Mouse (Mus musculus) adrenal gland, adult 18-20 months (tissue): ENCODE data around the gene Slc2a2. TPM values are rescaled to one million over a fixed set of nuclear protein-coding genes. Genes with fewer than 3 reads are reported as not detected.
"Not testable (repeated sequence)": the region's sequence is repeated elsewhere in the genome, so short reads cannot be mapped to it uniquely, and the experiment has no call there.

Experiments used
- DNase-seq, 2 experiments: peaks; one replicate each; pipeline ENCODE4 v3.0.0; 2021 to 2022; ENCODE audit warnings: low spot score in 2 of 2
- total RNA-seq, 2 experiments: library from RNA; stranded (reverse); gene quantifications; 1 replicate in 1 of 2; 2 replicates in 1 of 2; pipeline ENCODE4 v1.2.3; 2021

Gene Slc2a2
- total RNA-seq, 2 experiments from 2014 or later: 0.13 TPM; not detected in 1

DNA sequence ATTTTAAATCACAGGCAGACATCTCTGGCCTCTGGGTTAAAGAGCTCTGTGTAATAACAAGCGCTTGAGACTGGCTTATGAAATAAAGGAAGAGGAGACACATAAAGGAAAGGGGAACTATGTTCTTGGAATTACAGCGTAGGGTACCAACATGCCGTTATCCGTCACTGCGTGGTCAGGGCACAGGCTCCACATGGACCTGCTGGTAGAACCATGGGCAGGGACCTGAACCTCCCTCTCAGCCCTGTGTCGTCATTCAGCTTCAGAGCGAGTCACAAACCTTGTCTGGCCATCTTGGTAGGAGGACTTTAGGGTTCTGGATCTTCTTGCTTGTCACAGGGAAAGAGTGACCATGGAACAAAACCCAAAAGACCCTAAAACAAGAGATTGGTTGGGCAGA, 28.7 kb downstream of the Slc2a2 start:
- DNase-seq: no peak

DNA sequence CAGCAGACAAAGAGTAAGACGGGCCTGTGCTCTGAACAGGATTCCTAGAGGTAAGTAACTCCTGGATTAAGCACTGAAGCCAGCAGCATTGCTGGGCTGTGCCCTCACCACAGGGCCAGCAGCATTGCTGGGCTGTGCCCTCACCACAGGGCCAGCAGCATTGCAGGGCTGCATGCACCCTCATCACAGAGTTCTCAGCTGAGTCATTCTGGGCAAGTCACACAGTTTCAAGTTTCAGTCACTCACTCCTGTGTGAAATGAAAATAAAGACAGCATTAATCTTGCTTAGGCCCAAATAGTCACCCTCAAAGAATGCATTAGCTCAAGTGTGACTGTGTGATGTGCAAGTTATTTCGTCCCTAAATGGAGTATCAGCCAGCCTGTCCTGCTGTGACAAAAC, 37.0 kb downstream of the Slc2a2 start:
- DNase-seq: no peak

DNA sequence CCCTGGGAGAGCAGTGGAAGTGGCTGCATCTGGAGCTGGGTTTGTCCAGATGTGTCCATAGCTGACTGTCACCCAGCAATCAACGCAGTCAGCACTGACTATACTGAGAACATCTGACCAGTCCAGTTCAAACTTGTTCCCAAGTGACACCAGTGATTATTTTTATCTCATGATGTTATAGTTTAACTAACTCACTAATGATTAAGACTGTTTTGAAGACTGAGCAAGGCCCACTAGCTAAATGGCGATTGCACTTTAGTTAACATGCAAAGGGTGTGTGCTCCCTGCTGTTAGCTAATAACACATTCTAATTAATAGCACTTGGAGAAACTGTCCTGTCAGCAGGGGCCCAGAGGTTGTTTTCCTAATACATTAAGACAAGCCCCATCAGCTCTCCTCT, 39.3 kb downstream of the Slc2a2 start:
- DNase-seq: no peak

DNA sequence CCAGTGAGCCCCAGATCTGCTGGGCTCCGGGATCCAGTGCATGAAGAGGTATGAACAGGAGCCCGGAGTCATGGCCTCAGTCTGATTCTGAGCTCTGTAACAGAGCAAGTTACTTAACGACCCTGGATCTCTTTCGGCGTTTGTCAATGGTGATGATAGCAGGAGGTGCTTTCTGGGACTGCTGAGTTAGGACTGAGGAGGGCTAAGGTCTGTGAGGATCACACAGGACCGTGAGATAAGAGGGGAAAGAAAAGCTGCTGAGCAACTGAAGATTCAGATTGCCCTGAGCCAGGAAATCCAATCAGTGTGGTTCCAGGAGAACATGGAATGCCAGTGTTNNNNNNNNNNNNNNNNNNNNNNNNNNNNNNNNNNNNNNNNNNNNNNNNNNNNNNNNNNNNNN, 42.6 kb downstream of the Slc2a2 start:
- DNase-seq: no peak

DNA sequence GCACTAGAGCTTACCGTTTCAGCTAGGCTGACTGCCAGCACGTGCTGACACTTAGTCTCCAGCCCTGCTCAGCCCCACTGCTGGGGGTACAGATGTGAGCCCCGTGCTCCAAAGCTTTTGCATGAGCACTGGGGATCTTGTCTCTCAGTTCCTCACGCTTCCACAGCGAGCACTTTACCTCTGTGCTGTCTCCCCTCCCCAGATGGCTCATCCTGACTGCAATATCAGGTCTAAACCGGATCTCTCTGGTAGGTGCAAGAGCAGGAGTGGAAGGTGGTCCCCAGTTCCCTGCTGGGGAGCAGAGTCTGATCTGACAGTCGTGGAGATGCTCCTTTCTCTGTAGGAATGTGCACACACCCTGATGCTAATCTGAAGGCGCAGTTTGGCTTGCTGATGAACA, 45.5 kb downstream of the Slc2a2 start:
- no peak for DNase-seq

DNA sequence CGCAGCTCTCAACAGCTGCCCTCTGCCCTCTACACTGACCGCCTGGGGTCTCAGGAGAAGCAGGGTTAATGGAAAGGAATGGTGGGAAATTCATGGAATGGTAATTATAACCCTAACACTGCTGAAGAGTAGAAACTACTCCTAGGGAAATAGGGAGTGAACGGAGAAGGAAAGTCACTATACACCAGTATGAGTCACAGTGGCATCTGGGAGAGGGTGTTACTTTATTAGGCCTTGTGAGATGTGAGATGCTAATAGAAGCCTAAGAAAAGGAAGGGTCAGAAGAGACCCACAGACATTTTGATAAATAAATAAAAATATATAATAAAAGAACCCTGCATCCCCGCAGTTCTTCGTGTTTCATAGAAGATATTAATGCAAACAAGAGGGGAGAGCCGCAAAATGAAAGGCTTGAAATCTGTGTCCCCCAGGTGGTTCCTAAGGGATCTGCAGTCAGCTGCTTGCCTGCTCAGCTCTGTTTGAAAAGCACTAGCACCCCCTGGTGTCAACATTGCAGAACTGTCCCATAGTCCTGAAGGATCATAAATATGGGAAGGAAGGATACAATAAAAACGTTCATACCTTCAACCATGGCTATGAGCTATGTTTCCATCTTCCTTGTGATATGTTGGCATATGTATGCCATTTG, 48.3 kb downstream of the Slc2a2 start:
- peak; percentile 61 to 65 for DNase-seq

DNA sequence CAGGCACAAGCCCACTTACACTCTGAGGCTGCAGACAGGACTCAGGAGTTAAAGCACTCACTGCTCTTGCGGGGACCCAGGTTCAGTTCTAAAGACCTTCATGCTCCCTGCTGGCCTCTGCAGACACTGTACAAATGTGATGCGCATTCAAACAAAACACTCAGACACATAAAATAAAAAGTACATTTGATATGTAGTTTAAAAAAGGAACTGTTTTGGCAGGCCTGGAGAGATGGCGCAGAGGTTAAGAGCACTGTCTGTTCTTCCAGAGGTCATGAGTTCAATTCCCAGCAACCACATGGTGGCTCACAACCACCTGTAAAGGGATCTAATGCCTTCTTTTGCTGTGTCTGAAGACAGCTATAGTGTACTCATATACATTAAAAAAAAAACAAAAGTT, 50.4 kb downstream of the Slc2a2 start:
- no peak for DNase-seq

DNA sequence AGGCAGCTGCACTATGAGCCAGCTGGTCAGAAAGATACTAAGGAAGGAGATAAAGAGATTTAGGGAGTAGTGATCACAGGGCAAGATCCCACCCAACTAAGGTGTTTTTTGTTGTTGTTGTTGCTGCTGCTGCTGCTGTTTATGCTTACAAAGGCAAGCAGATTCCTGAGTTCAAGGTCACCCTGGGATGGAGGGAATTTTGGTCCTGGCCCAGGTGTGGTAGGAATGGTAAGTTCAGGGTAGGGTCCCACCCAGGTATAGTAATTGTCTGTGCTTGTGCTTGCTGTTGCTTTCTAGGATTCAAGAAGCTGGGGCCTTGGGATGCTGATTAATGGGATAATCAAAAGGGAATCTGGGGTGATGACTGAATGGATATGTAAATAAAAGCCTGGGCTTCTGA, 51.3 kb downstream of the Slc2a2 start:
- DNase-seq: no peak

DNA sequence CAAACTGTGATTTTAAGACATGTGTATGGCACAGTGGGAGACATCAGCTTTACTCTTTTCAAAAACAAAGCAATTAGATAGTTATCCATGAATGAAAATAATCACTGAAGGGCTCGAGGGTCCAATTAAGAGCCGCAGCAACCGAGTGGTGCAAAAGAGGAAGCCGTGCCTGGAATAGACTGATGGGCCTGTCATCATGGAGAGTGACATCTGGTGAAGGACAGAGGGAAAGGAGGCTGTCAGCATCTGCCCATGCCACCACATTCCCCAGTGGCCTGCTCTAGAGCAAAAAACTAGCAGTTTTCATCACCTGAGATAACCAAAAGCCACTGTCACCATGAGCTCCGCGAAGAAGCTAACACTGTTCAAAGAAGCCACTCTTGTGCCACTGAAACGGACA, 57.8 kb downstream of the Slc2a2 start:
- no peak for DNase-seq

DNA sequence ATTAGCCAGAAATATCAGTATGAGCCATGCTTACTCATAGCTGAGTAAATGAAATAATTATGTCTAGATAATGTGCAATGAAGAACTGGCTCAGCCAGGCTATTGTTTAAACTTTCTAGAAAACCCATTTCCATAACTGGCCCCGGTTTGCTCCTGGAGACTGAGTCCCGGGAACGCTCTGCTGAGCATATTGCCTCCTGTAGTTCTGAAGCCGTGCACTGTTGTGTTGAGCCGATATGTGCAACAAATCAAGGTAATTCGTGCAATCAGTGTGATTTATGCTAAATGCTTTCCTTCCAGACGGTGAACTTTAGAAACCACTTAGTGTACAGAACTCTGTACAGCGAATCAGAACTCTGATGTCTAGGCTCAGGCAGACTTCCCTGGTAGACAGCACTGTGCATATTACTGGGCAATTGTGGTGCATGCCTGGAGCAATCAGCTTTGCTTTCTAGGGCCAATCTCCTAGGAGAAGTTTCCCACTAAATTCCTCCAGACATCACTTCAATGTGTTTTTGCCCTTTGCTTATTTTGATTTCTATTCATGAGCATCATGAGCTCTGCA, 63.6 kb downstream of the Slc2a2 start:
- no peak for DNase-seq

DNA sequence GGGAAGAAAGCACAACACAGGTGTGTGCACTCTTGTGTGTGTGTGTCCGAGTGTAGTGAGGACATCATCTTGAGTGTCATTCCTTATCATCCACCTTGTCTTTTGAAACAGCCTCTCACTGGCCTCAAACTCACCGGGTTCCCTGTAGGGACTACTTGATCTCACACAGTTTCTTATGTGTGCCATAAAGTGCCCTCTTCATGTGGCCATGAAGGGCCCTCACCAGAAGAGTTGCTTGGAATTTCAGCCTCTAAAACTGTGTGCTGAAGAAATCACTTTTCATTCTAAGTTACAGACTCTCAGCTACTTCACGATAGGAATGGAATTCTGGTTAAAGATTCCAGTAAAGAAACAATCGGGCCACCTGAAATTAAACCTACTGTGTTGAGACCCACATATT, 69.2 kb downstream of the Slc2a2 start:
- no peak for DNase-seq

DNA sequence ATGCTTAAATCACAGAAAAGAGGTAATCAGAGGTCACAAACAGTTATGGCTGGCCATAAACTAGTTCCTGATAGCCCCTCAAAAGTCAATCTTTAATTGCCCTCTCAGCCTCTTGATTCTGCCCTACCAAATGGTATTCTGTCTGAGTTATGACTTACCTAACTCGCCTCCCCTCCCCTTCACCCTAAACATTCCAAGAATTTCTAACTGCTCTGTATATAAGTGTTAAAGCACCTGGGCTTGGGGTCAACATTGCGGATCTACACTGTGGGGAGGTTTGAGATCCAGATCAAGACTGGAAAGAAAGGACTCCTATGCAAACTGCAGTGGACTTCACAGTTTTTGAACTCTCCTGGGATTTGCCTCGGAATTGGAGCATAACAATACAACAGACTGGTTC, 70.5 kb downstream of the Slc2a2 start:
- DNase-seq: no peak

DNA sequence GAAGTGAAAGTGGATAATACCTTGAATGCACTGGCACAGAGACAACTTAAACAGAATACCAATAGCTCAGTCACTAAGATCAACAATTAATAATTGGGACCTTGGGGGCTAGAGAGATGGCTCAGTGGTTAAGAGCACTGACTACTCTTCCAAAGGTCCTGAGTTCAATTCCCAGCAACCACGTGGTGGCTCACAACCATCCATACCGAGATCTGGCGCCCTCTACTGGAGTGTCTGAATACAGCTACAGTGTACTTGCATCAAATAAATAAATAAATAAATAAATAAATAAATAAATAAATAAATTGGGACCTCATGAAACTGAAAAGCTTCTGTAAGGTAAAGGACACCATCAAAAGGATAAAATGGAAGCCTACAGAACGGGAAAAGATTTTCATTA, 75.2 kb downstream of the Slc2a2 start:
- DNase-seq: not testable (repeated sequence)

DNA sequence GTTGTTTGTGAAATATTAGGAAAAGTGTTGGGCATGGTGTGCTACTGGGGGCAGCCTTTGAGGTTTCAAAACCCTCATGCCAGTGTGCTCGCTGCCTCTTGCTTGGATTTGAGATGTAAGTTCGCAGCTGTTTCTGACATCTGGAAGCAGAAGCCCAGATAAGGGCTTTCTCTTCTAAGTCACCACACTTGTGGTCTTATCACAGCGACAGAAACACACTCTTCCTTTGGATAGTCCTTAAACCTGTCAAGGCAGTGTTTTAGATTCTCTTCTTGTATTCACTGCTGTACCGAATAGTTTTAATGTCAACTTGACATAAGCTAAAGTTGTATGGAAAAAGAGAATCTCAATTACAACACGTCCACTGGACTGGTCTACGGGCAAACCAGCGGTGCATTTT, 77.7 kb downstream of the Slc2a2 start:
- no peak for DNase-seq

DNA sequence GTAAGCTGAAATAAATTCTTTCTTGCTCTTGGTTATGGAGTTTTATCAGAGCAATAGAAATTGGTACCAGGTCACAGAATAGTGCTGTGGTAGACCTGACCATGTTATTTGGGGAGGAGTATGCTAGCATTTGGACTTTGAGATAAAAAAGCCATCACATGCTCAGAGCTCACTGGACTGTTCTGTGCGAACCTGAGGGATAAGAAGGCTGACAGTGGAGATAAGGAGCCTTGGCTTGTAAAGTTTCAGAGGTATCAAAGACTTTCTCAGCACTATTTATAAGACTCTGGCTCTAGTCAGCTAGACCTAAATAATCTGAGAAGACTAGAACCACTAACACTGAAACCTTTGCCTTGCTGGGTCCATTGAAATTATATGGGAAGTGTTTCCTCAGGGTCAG, 78.3 kb downstream of the Slc2a2 start:
- no peak for DNase-seq

DNA sequence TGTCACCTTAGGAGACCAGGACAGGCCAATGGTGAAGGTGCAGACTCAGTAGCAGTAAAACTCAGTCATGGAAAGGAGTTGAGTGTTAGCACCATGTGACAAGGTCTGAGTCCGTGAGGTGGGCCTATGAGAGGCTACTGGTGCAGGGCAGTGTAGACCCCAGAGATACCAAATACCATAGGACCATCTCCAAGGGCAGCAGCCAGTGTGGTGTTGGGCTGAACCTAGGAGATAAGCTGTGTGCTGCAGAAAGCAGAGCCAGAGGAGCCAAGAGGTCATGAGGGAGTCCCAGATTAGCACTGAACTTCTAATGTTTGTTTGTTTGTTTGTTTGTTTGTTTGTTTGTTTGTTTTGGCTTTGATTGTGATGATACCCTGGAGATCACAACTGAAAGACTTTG, 78.8 kb downstream of the Slc2a2 start:
- no peak for DNase-seq

DNA sequence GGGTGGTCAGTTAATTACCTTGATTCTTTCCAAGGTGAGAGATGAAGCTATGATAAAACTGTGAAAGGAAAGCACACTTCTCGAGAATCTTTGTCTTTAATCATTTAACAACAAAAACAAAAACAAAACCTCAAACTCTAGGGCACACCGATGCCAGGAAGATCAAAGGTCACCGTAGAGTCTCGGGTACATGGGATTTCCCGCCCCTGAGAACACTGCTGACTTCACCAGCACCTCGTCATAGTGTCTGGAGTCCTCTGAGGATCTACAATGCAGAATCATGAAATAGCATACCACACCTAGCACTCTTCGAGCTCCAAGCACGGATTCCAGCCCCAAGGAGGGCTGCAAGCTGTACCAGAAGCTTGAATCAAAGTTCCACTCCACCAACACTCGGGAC, 82.8 kb downstream of the Slc2a2 start:
- no peak for DNase-seq

Other genes starting within 250 kb of the Slc2a2 start
- gene Eif5a2, start 83.4 kb downstream of the Slc2a2 start, total RNA-seq: 1 to 10 TPM; 1.6 to 1.9 TPM
- gene Rpl22l1, start 107.5 kb downstream of the Slc2a2 start, total RNA-seq: 100 to 1,000 TPM; 168 to 174 TPM
- not detected for gene Gm1527, start 194.7 kb downstream of the Slc2a2 start, total RNA-seq